Mouse (Mus musculus) heart, embryonic 16.5 days (tissue): ENCODE measurements at regions not wholly inside any gene's neighbourhood (a gene's known extent, or its start where the extent isn't known, plus 50 kb on each side); places are given as distances from the start of the nearest gene placed in this dataset.

Source experiments
- ATAC-seq: fragments of 200-750 bp; cut with Nextera tagmentation; replicated peaks from 2 replicates; pipeline ENCODE4 v1.8.0; 2017; ENCODE audit warnings: moderate number of reproducible peaks; ENCODE audit not compliant: insufficient read depth, low FRiP score; ENCODE audit errors: extremely low read depth
- H3K27ac ChIP-seq: fragments of 300-500 bp; sonication (generic); 2 replicates; pipeline ENCODE4 v1.5.1; 2014; ENCODE audit warnings: mild to moderate bottlenecking, low read length, control low read depth, moderate library complexity
- H3K27me3 ChIP-seq: fragments of 300-500 bp; sonication (generic); 2 replicates; pipeline ENCODE4 v1.6.1; 2014; ENCODE audit warnings: low read length, mixed read lengths; ENCODE audit not compliant: control insufficient read depth, insufficient read depth
- H3K36me3 ChIP-seq: fragments of 300-500 bp; sonication (generic); 2 replicates; pipeline ENCODE4 v1.6.1; 2014; ENCODE audit not compliant: control insufficient read depth, insufficient read depth
- H3K4me1 ChIP-seq: fragments of 300-500 bp; sonication (generic); 2 replicates; pipeline ENCODE4 v1.6.1; 2014; ENCODE audit warnings: low read length, mixed read lengths; ENCODE audit not compliant: control insufficient read depth, insufficient read depth
- H3K4me2 ChIP-seq: fragments of 300-500 bp; sonication (generic); 2 replicates; pipeline ENCODE4 v1.6.1; 2014; ENCODE audit warnings: low read depth, mild to moderate bottlenecking, control low read depth, low read length
- H3K4me3 ChIP-seq: fragments of 300-500 bp; sonication (generic); 2 replicates; pipeline ENCODE4 v1.5.1; 2014; ENCODE audit warnings: mild to moderate bottlenecking, control low read depth, low read length
- H3K9ac ChIP-seq: fragments of 300-500 bp; sonication (generic); 2 replicates; pipeline ENCODE4 v1.6.1; 2014; ENCODE audit warnings: low read length, control low read depth
- H3K9me3 ChIP-seq: fragments of 300-500 bp; sonication (generic); replicated peaks from 2 replicates; pipeline ENCODE4 v1.6.1; 2016; ENCODE audit warnings: low read length; ENCODE audit not compliant: control insufficient read depth
- WGBS: fragments of 180-500 bp; shearing (Covaris S2); extraction: QIAGEN DNeasy Blood & Tissue Kit; methylation state at CpG from one replicate; pipeline ENCODE4 v1.1.7; 2014; 5-methylcytosine and 5-hydroxymethylcytosine counted together

DNA sequence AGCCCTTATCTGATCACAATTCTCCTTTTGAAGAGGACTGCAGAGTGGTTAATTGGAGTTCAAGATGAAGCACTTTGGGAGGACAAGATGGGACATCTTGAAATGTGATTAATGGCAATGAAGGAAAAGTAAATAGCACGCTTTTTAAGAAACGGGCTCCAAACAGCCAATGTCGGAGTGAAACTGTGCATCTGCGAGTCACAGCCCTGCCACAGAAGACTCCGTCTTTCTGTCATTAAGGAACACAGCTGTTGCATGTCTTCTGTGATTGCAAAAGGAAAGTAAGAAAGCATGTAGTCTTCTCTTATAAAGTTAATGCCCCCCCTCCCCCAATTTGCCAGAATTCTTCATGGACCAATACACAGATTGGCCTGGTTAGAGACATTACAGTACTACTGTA is 528.0 kb upstream of the Nr5a2 start:
- H3K9me3 ChIP-seq: no peaks in the 10 kb centered on the region
- H3K27me3 ChIP-seq: no peaks in the 10 kb centered on the region
- no peaks in the 10 kb centered on the region for H3K4me1 ChIP-seq
- H3K36me3 ChIP-seq: no peaks in the 10 kb centered on the region
- H3K9ac ChIP-seq: no peak overlapping the region
- WGBS: 72% methylated on average over 5 of the region's 5 CpGs
- ATAC-seq: no peak
- no peak overlapping the region for H3K4me3 ChIP-seq
- H3K27ac ChIP-seq: no peak overlapping the region
- no peak overlapping the region for H3K4me2 ChIP-seq

DNA sequence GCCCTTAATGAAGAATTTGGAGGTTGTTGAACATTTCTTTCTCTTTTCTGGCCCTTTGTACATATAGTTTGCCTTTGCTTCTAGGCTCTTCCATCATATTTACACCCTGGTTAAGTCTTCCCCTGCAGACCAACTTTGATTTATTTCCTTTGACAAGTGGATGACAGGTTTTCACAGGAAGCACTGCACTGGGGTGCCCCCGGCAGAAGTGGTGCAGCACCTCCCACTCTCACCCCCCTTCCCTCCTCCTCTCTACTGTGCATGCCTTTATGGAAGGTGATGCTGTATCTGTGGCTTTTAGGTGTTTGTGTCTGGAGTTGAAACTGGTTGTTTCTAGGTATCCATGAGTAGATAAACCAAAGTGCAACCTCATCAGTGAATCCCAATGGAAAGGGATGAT is 518.2 kb upstream of the Nr5a2 start:
- Histone ChIP-seq H3K9me3 (no peaks in the 10 kb centered on the region), H3K4me1 (no peaks in the 10 kb centered on the region), H3K27ac (no peak overlapping the region), H3K4me2 (no peak overlapping the region), H3K36me3 (no peaks in the 10 kb centered on the region), H3K9ac (no peak overlapping the region), H3K4me3 (no peak overlapping the region), H3K27me3 (no peaks in the 10 kb centered on the region)
- WGBS: 28% methylated on average over 1 of the region's 1 CpGs
- no peak for ATAC-seq

DNA sequence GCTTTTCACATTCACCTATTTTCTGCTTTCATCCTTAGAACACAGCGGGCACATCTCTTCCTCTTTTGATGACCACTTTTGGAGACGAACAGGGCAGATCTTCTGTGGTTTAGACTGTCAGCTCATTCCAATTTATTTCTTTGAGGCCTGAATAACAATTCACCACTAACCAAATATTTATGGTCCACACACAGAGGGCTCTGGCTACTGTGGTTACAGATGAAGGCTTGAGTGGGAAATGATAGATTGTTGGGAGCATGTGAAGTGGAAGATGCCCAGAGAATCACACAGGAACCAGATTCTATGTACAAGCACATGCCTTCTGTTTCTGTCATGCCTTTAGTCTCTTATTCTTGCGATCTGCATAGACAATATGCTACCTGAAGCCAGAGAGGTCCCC is 517.0 kb upstream of the Nr5a2 start:
- no peak overlapping the region for H3K27ac ChIP-seq
- no peaks in the 10 kb centered on the region for H3K36me3 ChIP-seq
- no peaks in the 10 kb centered on the region for H3K4me1 ChIP-seq
- H3K9ac ChIP-seq: no peak overlapping the region
- H3K4me3 ChIP-seq: no peak overlapping the region
- no peak overlapping the region for H3K4me2 ChIP-seq
- no peaks in the 10 kb centered on the region for H3K9me3 ChIP-seq
- ATAC-seq: no peak
- WGBS: 74% methylated on average over 3 of the region's 3 CpGs
- H3K27me3 ChIP-seq: no peaks in the 10 kb centered on the region

DNA sequence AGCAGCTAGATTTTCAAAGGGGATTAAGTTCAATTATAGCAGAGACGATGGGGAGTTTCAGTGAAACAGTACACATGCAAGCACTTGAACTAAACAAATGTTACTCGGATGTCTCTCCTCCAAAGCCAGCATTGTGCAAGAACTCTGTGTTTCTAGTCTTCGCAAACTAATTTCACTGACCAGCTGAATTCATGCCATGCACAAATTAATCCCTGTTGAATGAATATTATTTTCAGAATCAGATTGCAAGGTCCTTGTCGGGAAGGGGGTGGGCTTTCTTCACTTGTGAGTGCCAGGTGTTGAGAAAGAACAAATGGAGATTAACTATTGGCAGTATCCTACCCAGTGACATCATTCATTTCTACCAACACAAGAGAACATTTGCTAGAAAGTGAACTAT is 514.6 kb upstream of the Nr5a2 start:
- ATAC-seq: no peak
- WGBS: 73% methylated on average over 4 of the region's 4 CpGs
- H3K27ac ChIP-seq: no peak overlapping the region

DNA sequence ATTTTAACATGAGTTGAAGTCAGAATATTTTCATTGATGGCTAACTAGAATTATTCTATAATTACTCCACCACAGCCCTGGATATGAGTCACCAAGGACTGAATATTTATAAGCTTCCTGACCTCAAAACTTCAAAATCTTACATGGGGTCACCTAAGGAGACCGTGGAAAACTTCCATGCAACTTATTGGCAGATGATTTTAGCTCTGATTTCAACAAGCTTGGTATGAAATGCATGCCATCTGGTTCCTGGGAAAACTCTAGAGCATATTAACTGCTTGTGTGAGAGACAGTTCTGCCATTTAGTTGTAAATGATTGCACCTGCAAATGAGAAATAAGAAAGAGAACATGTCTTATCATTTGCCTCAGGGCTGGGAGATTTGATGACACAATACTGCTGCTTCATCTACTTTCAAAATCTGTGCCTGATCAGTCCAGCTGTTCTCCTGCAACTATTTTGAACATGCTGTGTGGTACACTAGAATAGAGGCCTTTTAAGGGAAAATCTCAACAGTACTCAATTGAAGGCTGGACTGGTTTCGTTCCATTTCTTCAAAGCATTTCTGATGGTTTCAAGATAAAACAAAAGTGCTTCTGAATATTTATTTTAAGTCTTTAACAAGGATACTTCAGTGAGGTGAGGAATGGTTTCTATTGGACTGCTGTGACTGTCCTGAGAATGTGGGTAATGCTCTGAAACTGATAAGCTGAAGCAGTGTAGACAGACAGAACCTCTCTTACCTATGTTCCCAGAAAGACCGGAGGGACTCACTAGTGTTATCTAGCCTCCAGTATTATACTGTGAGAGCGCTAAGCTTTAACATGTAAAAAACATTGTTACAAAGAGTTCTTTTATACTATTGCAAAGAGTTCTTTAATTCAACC is 513.8 kb upstream of the Nr5a2 start:
- no peaks in the 10 kb centered on the region for H3K36me3 ChIP-seq
- ATAC-seq: no peak
- H3K4me2 ChIP-seq: no peak overlapping the region
- no peaks in the 10 kb centered on the region for H3K27me3 ChIP-seq
- no peak overlapping the region for H3K9ac ChIP-seq
- H3K4me3 ChIP-seq: no peak overlapping the region
- no peak overlapping the region for H3K27ac ChIP-seq
- WGBS: 73% methylated on average over 4 of the region's 4 CpGs
- no peaks in the 10 kb centered on the region for H3K9me3 ChIP-seq
- H3K4me1 ChIP-seq: no peaks in the 10 kb centered on the region

More for the DNA sequence above, 514.6 kb upstream of the Nr5a2 start:
- no peaks in the 10 kb centered on the region for H3K9me3 ChIP-seq
- no peak overlapping the region for H3K4me3 ChIP-seq
- no peaks in the 10 kb centered on the region for H3K36me3 ChIP-seq
- H3K9ac ChIP-seq: no peak overlapping the region
- H3K27me3 ChIP-seq: no peaks in the 10 kb centered on the region
- H3K4me1 ChIP-seq: no peaks in the 10 kb centered on the region
- no peak overlapping the region for H3K4me2 ChIP-seq

DNA sequence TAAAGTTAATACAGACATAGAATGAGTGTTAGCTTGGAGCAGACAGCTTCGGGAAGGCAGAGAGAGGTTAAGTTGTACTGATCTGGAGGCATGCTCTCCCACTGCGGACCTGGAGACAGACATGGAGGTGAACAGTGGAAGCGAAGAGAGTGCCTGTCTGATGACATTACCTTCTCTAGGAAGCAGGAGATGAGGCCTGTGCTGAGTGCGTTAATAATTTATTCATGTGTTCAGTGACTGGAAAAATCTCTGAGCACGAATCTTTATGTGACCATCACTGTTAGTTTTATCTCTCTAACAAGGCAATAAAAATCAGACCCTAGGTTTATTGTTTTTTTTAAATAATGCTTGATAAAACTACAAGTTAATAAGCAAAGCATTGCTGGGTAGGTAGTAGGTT is 504.7 kb upstream of the Nr5a2 start:
- Histone ChIP-seq H3K36me3 (no peaks in the 10 kb centered on the region), H3K4me2 (no peak overlapping the region), H3K4me3 (no peak overlapping the region), H3K27ac (no peak overlapping the region), H3K4me1 (no peaks in the 10 kb centered on the region), H3K9ac (no peak overlapping the region), H3K27me3 (no peaks in the 10 kb centered on the region), H3K9me3 (no peaks in the 10 kb centered on the region)
- WGBS: 86% methylated on average over 5 of the region's 5 CpGs
- ATAC-seq: no peak

DNA sequence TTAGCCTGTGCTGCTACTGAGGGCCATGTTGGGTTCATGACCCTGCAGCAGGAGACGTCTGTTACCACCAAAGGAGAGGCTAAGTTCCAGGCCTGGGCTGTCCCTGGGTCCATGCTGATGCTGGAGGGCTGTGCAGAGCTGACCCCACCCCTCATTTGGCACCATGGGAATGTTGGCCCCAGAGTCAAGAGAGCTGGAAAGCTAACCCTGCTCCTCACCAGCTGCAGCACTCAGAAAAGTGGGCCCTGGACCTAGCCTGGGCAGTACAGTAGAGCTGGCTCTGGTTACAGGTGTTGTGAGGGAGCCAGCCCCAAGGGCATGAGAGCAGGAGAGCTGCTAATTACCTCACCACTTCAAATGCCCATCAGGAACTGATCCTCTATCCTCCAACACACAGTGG is 500.9 kb upstream of the Nr5a2 start:
- WGBS: 80% methylated on average over 1 of the region's 1 CpGs
- no peak overlapping the region for H3K4me2 ChIP-seq
- no peak overlapping the region for H3K9ac ChIP-seq
- no peaks in the 10 kb centered on the region for H3K4me1 ChIP-seq
- H3K9me3 ChIP-seq: no peaks in the 10 kb centered on the region
- no peak for ATAC-seq
- H3K36me3 ChIP-seq: no peaks in the 10 kb centered on the region
- no peak overlapping the region for H3K4me3 ChIP-seq
- H3K27ac ChIP-seq: no peak overlapping the region
- H3K27me3 ChIP-seq: no peaks in the 10 kb centered on the region

DNA sequence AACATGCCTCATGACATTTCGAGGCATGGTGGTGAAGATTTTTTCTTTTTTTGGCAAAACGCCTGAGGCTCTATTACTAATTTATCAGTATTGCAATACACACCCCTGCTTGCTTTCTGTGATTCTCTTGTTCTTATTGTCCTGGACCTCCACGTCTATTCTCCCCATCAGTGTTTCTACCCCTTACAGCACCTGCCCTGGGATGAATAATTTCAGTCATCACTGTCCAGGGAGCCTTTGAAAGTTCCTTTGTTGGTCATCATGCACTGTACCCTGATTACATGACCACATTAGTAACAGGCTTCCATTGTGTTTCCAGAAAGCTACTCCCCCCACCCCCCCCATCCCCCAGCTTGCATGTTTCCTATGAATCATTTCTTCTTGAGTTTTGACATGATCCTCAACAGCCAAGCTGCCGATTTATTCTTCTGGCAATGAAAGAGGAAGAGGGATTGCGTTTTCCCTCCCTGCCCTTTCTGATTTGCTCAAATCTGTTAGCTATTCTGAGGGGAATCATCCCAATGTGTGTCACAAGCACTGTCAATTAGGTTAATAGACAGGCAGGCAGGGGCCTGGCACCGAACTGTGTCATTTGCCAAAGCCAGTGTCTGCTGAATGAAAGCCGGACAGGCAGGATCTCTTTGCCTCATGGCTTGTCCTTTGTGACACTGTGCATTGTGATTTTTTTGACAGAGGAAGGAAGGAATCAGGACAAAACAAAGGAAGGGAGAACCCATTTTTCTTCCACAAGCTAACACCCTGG is 493.4 kb upstream of the Nr5a2 start:
- H3K9ac ChIP-seq: no peak overlapping the region
- H3K4me1 ChIP-seq: no peaks in the 10 kb centered on the region
- no peaks in the 10 kb centered on the region for H3K36me3 ChIP-seq
- no peak overlapping the region for H3K4me2 ChIP-seq
- no peak for ATAC-seq
- H3K27ac ChIP-seq: no peak overlapping the region
- H3K9me3 ChIP-seq: no peaks in the 10 kb centered on the region
- H3K4me3 ChIP-seq: no peak overlapping the region
- WGBS: 62% methylated on average over 7 of the region's 7 CpGs
- H3K27me3 ChIP-seq: no peaks in the 10 kb centered on the region

DNA sequence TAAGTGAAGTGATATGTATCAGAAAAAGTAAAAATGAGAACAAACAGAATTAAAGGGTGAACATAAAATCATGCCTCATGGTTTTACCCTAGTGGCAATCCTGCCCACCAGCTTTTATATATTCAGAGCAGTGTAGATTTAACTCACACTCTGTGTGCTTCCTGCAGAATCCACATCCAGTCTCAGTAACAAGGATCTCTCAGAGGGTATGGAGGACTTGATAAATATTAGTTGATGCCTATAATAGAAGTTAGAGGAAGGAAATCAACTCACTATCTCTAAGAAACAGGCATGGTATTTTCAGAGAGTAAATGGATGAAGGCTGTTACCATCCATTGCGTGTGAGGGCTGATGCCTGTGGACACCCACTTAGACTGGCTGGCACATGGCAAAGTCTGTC is 492.5 kb upstream of the Nr5a2 start:
- H3K4me3 ChIP-seq: no peak overlapping the region
- ATAC-seq: no peak
- WGBS: 69% methylated on average over 1 of the region's 1 CpGs

More for the DNA sequence above, 492.5 kb upstream of the Nr5a2 start:
- Histone ChIP-seq H3K27ac (no peak overlapping the region), H3K4me1 (no peaks in the 10 kb centered on the region), H3K9ac (no peak overlapping the region), H3K27me3 (no peaks in the 10 kb centered on the region), H3K4me2 (no peak overlapping the region), H3K36me3 (no peaks in the 10 kb centered on the region), H3K9me3 (no peaks in the 10 kb centered on the region)
